Mouse (Mus musculus) forebrain, embryonic 14.5 days (tissue): ENCODE results near the gene Ak4. TPM values are rescaled to one million over a fixed set of nuclear protein-coding genes. Genes with fewer than 3 reads are reported as not detected.
A peak's percentile ranks its signal among the peaks of the same experiment; 100 is the strongest.
"Not testable (repeated sequence)": the region's sequence is repeated elsewhere in the genome, so short reads cannot be mapped to it uniquely, and the experiment has no call there.

Experiments
- ATAC-seq: fragments of 200-750 bp; cut with Nextera tagmentation; 2 replicates; pipeline ENCODE4 v1.8.0; 2017; ENCODE audit warnings: mild to moderate bottlenecking, moderate library complexity
- DNase-seq: peaks from one replicate; pipeline ENCODE4 v3.0.0-alpha.2; 2015; ENCODE audit warnings: low spot score
- H3K27ac ChIP-seq: fragments of 300-500 bp; sonication (generic); 2 replicates; pipeline ENCODE4 v1.5.1; 2014; ENCODE audit warnings: low read depth, mild to moderate bottlenecking, control low read depth, low read length, moderate library complexity
- H3K27me3 ChIP-seq: fragments of 300-500 bp; sonication (generic); replicated peaks from 2 replicates; pipeline ENCODE4 v1.6.1; 2014; ENCODE audit warnings: low read length, control low read depth, mixed read lengths; ENCODE audit not compliant: control insufficient read depth, insufficient read depth
- H3K36me3 ChIP-seq: fragments of 300-500 bp; sonication (generic); 2 replicates; pipeline ENCODE4 v1.6.1; 2014; ENCODE audit warnings: low read length, control low read depth; ENCODE audit not compliant: control insufficient read depth, insufficient read depth
- H3K4me1 ChIP-seq: fragments of 300-500 bp; sonication (generic); 2 replicates; pipeline ENCODE4 v1.6.1; 2014; ENCODE audit warnings: antibody characterized with exemption, low read length, control low read depth; ENCODE audit not compliant: control insufficient read depth, insufficient read depth
- H3K4me2 ChIP-seq: fragments of 300-500 bp; sonication (generic); 2 replicates; pipeline ENCODE4 v1.6.1; 2014; ENCODE audit warnings: mild to moderate bottlenecking, control low read depth, low read length
- H3K4me3 ChIP-seq: fragments of 300-500 bp; sonication (generic); 2 replicates; pipeline ENCODE4 v1.5.1; 2014; ENCODE audit warnings: low read depth, low read length, control low read depth
- H3K9ac ChIP-seq: fragments of 300-500 bp; sonication (generic); 2 replicates; pipeline ENCODE4 v1.6.1; 2014; ENCODE audit warnings: mild to moderate bottlenecking, low read length, control low read depth, moderate library complexity
- H3K9me3 ChIP-seq: fragments of 300-500 bp; sonication (generic); replicated peaks from 2 replicates; pipeline ENCODE4 v1.6.1; 2016; ENCODE audit warnings: low read length, control low read depth, mixed read lengths; ENCODE audit not compliant: control insufficient read depth
- WGBS: fragments of 180-500 bp; shearing (Covaris S2); extraction: QIAGEN DNeasy Blood & Tissue Kit; methylation state at CpG from one replicate; pipeline ENCODE4 v1.1.7; 2014; 5-methylcytosine and 5-hydroxymethylcytosine counted together
- polyA plus RNA-seq: library from polyadenylated mRNA; unstranded; fragments of >200 nt; fragmentation: Nextera tagmentation; extraction: Ambion mirVana; gene quantifications from 2 replicates; pipeline ENCODE4 v1.2.1, GENCODE M21; 2014

Ak4 gene
- polyA plus RNA-seq, 1 experiment from 2014 or later, result 4.6 TPM

GRCm38 (mm10) chr4:101388246-101388645 is 30.8 kb upstream of the Ak4 start:
- Histone ChIP-seq H3K4me2 (no peak overlapping the region), H3K9ac (no peak overlapping the region), H3K4me1 (no peaks in the 10 kb centered on the region), H3K27me3 (no peaks in the 10 kb centered on the region), H3K36me3 (no peaks in the 10 kb centered on the region), H3K9me3 (no peaks in the 10 kb centered on the region), H3K27ac (no peak overlapping the region), H3K4me3 (no peak overlapping the region)
- ATAC-seq (no peak), DNase-seq (no peak)
- 90% methylated on average over 8 of the region's 8 CpGs for WGBS

- ATAC-seq, H3K4me2 ChIP-seq, H3K36me3 ChIP-seq, H3K27ac ChIP-seq, H3K27me3 ChIP-seq, H3K9me3 ChIP-seq, H3K4me1 ChIP-seq, DNase-seq, H3K9ac ChIP-seq, H3K4me3 ChIP-seq: not testable (repeated sequence)
- 81% methylated on average over 6 of the region's 6 CpGs for WGBS
Observed at GRCm38 (mm10) chr4:101388656-101389055, 30.4 kb upstream of the Ak4 start.

- Histone ChIP-seq H3K36me3 (no peaks in the 10 kb centered on the region), H3K9me3 (no peaks in the 10 kb centered on the region), H3K4me3 (no peak overlapping the region), H3K27me3 (no peaks in the 10 kb centered on the region), H3K4me2 (no peak overlapping the region), H3K9ac (no peak overlapping the region), H3K4me1 (no peaks in the 10 kb centered on the region), H3K27ac (no peak overlapping the region)
- DNase-seq, result peak; percentile 23
- ATAC-seq, result no peak
- 42% methylated on average over 2 of the region's 2 CpGs for WGBS
Observed at GRCm38 (mm10) chr4:101392229-101392628, 26.8 kb upstream of the Ak4 start.

DNA sequence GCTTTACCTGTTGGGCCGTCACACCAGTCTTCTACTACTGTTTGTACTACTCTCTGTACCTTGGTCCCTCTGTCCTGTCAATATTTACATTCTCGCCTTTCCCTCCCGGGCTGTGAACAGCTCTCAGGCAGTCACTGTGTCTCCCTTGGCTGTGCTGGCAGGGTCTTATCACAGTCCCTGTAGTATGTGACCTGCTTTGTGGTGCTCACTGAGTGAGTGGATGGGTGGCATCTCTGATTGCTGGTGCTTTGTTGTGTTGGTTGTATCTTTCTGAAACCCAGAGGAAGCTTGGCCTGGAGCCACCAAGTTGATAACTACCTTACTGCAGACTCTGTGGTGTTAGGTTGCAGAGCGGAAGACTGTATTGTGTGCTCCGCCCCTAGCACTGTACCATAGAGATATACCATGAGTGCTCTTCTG is 25.8 kb upstream of the Ak4 start:
- ATAC-seq (no peak), DNase-seq (no peak)
- no peak overlapping the region for H3K9ac ChIP-seq
- no peaks in the 10 kb centered on the region for H3K36me3 ChIP-seq
- H3K27me3 ChIP-seq, result no peaks in the 10 kb centered on the region
- no peaks in the 10 kb centered on the region for H3K9me3 ChIP-seq
- no peaks in the 10 kb centered on the region for H3K4me1 ChIP-seq
- H3K4me3 ChIP-seq, result no peak overlapping the region
- WGBS, result 79% methylated on average over 5 of the region's 5 CpGs
- H3K27ac ChIP-seq, result no peak overlapping the region
- no peak overlapping the region for H3K4me2 ChIP-seq

GRCm38 (mm10) chr4:101395021-101395533 is 24.0 kb upstream of the Ak4 start:
- no peaks in the 10 kb centered on the region for H3K27me3 ChIP-seq
- 79% methylated on average over 8 of the region's 8 CpGs for WGBS
- H3K4me1 ChIP-seq, result no peaks in the 10 kb centered on the region
- no peak for DNase-seq
- H3K27ac ChIP-seq, result no peak overlapping the region
- H3K4me2 ChIP-seq, result no peak overlapping the region
- H3K9ac ChIP-seq, result no peak overlapping the region
- no peak for ATAC-seq
- H3K4me3 ChIP-seq, result no peak overlapping the region
- H3K9me3 ChIP-seq, result no peaks in the 10 kb centered on the region
- no peaks in the 10 kb centered on the region for H3K36me3 ChIP-seq

GRCm38 (mm10) chr4:101400025-101400594 is 19.0 kb upstream of the Ak4 start:
- WGBS, result 79% methylated on average over 4 of the region's 4 CpGs
- Histone ChIP-seq H3K36me3 (no peaks in the 10 kb centered on the region), H3K4me1 (no peaks in the 10 kb centered on the region), H3K9me3 (no peaks in the 10 kb centered on the region), H3K27ac (no peak overlapping the region), H3K4me2 (no peak overlapping the region), H3K27me3 (no peaks in the 10 kb centered on the region), H3K4me3 (no peak overlapping the region), H3K9ac (no peak overlapping the region)
- ATAC-seq, result no peak
- no peak for DNase-seq

GRCm38 (mm10) chr4:101401945-101402344 is 17.1 kb upstream of the Ak4 start:
- DNase-seq, result no peak
- no peak for ATAC-seq
- Histone ChIP-seq H3K36me3 (no peaks in the 10 kb centered on the region), H3K4me2 (no peak overlapping the region), H3K27ac (no peak overlapping the region), H3K27me3 (no peaks in the 10 kb centered on the region), H3K9me3 (no peaks in the 10 kb centered on the region), H3K9ac (no peak overlapping the region), H3K4me3 (no peak overlapping the region), H3K4me1 (no peaks in the 10 kb centered on the region)
- 81% methylated on average over 1 of the region's 1 CpGs for WGBS

DNA sequence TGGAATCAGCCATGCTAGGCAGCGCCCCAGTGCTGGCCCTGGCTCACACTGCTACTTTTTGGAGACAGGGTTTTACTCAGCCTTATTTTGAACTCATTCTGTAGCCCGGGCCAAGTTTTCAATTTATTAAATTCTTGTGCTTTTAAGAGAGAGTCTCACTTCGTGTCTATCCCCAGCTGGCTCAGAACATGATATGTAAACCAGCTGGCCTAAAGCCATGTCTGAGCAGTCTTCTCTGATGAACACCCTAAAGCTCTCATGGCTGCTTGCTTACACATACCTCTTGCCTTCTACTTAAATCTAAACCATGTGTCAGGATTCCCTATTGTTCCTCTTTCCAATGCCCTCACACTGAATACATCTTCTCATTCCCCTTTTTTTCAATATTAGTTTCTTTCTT is 14.2 kb upstream of the Ak4 start:
- ATAC-seq (peak; percentile 73; the same call in 1 of the 2 replicates), DNase-seq (peak; percentile 72)
- no peak overlapping the region for H3K4me2 ChIP-seq
- no peak overlapping the region for H3K4me3 ChIP-seq
- no peaks in the 10 kb centered on the region for H3K27me3 ChIP-seq
- no peak overlapping the region for H3K9ac ChIP-seq
- H3K36me3 ChIP-seq, result no peaks in the 10 kb centered on the region
- no peaks in the 10 kb centered on the region for H3K9me3 ChIP-seq
- 68% methylated on average over 3 of the region's 3 CpGs for WGBS
- no peak overlapping the region for H3K27ac ChIP-seq
- H3K4me1 ChIP-seq, result no peaks in the 10 kb centered on the region

DNA sequence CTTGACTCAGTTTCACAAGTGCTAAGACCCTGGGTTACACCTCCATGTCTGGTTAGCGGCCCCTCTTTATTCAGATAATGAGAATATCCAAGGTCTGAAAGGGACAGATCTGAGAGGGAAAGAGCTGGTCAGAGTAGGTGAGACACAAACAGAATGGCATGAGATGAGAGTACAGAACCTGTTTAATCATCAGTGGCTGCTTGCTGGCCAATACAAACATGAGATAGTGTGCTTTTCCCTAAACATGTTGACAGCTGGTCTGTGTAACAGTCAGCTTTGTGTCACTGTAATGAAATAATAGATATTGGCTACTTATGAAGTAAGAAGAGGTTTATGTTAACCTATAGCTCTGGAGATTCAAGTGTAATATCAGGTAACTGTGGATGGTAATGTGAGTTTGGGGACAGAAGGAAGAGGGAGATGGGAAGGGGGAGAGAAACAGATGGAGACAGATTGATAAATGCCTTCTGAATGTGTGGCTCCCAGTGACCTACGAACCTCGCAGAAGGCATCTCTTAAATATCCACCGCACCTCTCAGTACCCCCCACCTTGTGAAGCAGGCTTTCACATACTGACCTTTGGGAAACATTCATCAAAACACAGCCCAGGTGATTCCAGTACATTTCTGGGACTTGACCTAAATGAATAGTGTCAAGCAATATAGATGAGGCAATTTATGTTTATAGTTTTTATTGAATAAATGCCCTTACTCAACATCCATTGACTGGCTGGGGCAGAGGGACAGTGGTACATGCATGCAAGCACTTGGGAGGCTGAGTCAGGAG is 12.5 kb upstream of the Ak4 start:
- Histone ChIP-seq H3K9me3 (no peaks in the 10 kb centered on the region), H3K4me2 (no peak overlapping the region), H3K9ac (no peak overlapping the region), H3K36me3 (no peaks in the 10 kb centered on the region), H3K4me3 (no peak overlapping the region), H3K27ac (no peak overlapping the region), H3K27me3 (no peaks in the 10 kb centered on the region), H3K4me1 (no peaks in the 10 kb centered on the region)
- no peak for ATAC-seq
- DNase-seq, result no peak
- 95% methylated on average over 4 of the region's 4 CpGs for whole genome bisulfite sequencing
